Mouse (Mus musculus): ENCODE data around the gene Lrig1. TPM values are rescaled to one million over a fixed set of nuclear protein-coding genes. Genes with fewer than 3 reads are reported as not detected.
A peak's percentile ranks its signal among the peaks of the same experiment; 100 is the strongest.

Lrig1 gene
- polyA plus RNA-seq, 1 experiment from 2014 or later: 28.9 TPM

DNA sequence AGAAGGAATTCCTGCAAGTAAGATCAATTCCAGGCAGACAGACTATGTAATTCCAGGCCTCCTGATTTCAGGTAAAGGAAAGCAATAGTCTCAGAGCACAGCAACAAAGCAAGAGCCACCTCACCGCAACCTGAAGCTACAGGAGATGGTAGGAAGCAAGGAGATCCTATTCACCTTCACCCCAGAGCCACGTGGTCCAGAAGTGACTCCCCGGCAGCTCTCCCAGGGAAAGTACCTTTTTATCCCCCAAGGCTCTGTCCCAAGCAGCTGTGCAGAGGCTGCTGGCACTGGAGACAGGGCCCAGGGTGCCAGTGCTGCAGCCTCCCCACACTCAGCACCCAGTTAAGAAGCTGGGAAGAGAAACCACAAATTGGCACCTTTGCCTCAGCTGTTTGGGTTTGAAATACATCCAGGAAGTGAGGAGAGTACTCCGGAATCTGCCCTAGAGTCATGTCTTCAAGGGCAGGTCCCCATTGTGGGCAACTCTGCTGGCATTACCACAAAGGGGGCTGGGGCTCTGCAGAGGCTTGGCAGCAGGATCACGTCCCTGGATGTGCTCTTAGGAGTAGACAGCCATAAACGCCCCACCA, 53.6 kb downstream of the Lrig1 start:
- no peak overlapping the region for H3K4me3 ChIP-seq (replicated peaks)
- H3K9ac ChIP-seq: no peak overlapping the region
- peaks cover 54% of the 10 kb centered on the region for H3K4me1 ChIP-seq
- H3K27me3 ChIP-seq: no peaks in the 10 kb centered on the region
- peak overlapping the region; percentile 84 for H3K27ac ChIP-seq (replicated peaks)
- H3K9me3 ChIP-seq (replicated peaks): no peaks in the 10 kb centered on the region
- no peaks in the 10 kb centered on the region for H3K36me3 ChIP-seq
- ATAC-seq (ENCODE audit: insufficient number of reproducible peaks, low FRiP score, low TSS enrichment, low read depth): no peak; the same call in 1 of the 2 replicates
- H3K4me2 ChIP-seq (replicated peaks): no peak overlapping the region
- WGBS: 31% methylated on average over 6 of the region's 6 CpGs

DNA sequence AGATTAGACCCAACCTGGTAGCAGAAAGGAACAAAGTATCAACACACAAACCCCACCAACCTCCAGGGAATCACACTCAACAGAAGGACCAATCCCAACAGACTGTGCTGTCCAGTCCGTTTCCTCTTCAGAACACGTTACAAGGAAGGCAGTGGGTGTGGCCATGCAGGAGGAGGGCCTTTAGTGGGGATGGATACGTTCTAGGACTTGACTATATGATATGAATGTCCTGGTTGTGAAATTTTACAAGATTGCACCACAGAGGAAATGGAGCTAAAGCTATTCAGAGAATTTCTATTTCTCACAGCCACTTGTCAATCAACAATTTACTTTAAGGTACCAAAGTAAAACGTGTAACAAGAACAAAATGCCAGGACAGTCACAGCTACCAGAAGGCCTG, 54.2 kb downstream of the Lrig1 start:
- H3K9me3 ChIP-seq (replicated peaks): no peaks in the 10 kb centered on the region
- no peak overlapping the region for H3K9ac ChIP-seq
- peaks cover 54% of the 10 kb centered on the region for H3K4me1 ChIP-seq
- peak overlapping the region; percentile 84 for H3K27ac ChIP-seq (replicated peaks)
- H3K4me2 ChIP-seq (replicated peaks): no peak overlapping the region
- 30% methylated on average over 4 of the region's 4 CpGs for WGBS
- no peaks in the 10 kb centered on the region for H3K36me3 ChIP-seq
- H3K27me3 ChIP-seq: no peaks in the 10 kb centered on the region
- no peak overlapping the region for H3K4me3 ChIP-seq (replicated peaks)
- no peak for ATAC-seq (ENCODE audit: insufficient number of reproducible peaks, low FRiP score, low TSS enrichment, low read depth)

DNA sequence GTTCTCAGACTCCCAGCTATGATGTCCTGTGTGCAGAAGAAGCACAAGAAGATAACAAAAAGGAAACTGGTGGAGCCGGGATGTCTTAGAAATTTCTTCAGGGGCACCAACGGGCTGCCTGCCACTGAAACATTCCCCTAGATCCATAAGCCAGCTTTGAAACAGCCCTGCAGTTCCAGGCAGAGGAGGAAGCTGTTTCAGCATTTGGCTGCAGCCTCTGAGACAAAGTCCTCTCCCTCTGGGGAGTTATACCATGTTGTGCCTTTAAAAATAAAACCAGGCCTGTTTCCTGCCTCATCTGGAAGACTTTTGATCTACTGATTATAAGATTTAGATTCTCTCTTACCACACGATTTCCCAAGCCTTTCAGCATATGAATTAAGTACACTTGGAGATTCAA, 55.3 kb downstream of the Lrig1 start:
- Histone ChIP-seq H3K27me3 (no peaks in the 10 kb centered on the region), H3K9ac (no peak overlapping the region), H3K4me2 (replicated peaks) (no peak overlapping the region), H3K4me1 (peaks cover 62% of the 10 kb centered on the region), H3K27ac (replicated peaks) (peak overlapping the region; percentile 61), H3K9me3 (replicated peaks) (no peaks in the 10 kb centered on the region), H3K36me3 (no peaks in the 10 kb centered on the region), H3K4me3 (replicated peaks) (no peak overlapping the region)
- WGBS: 23% methylated on average over 3 of the region's 3 CpGs
- no peak for ATAC-seq (ENCODE audit: insufficient number of reproducible peaks, low FRiP score, low TSS enrichment, low read depth)

DNA sequence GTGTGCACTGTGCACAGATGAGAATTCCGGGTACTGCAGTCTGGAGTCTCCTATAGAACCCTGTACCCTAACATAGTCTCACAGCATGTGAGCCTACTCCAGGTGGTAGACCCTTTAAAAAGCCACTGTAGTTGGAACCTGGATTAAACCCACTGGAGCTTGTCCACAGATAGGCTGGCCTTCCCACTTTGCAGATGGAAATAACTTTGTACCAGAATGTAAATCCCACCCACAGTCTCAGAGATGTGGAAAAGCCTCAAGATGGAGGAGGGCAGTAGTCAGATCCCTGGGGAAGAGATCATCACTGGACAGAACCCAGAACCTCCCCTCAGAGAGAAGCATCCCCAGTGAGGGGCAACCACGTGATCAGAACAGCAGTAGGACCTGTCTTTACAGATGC, 56.0 kb downstream of the Lrig1 start:
- Histone ChIP-seq H3K27ac (replicated peaks) (no peak overlapping the region), H3K4me3 (replicated peaks) (no peak overlapping the region), H3K36me3 (no peaks in the 10 kb centered on the region), H3K4me2 (replicated peaks) (no peak overlapping the region), H3K27me3 (no peaks in the 10 kb centered on the region), H3K4me1 (peaks cover 61% of the 10 kb centered on the region), H3K9me3 (replicated peaks) (no peaks in the 10 kb centered on the region), H3K9ac (no peak overlapping the region)
- WGBS: 73% methylated on average over 2 of the region's 2 CpGs
- ATAC-seq (ENCODE audit: insufficient number of reproducible peaks, low FRiP score, low TSS enrichment, low read depth): no peak

DNA sequence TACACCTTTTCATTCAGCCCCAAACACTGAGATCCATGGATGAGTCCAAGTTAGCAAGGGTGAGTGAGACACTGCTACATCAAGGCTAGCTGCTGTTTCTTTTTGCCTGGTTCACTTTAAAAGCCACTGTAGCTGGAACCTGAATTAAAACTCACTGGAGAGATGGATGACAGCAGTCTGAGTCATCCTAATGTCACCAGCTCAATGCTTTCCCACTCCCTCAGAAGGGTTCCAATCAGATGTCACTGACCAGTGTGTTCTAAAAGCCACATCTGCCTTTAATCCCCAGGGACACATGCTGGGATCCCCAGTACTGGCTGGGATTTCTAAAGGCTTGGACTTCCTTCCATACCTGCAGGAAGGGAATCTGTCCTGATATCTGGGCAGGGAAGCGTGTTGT, 57.9 kb downstream of the Lrig1 start:
- 91% methylated on average over 1 of the region's 1 CpGs for WGBS
- Histone ChIP-seq H3K4me2 (replicated peaks) (no peak overlapping the region), H3K36me3 (no peaks in the 10 kb centered on the region; the same call in 1 of the 2 replicates), H3K4me3 (replicated peaks) (no peak overlapping the region), H3K4me1 (peaks cover 58% of the 10 kb centered on the region), H3K27ac (replicated peaks) (no peak overlapping the region), H3K9me3 (replicated peaks) (no peaks in the 10 kb centered on the region), H3K27me3 (no peaks in the 10 kb centered on the region), H3K9ac (no peak overlapping the region)
- ATAC-seq (ENCODE audit: insufficient number of reproducible peaks, low FRiP score, low TSS enrichment, low read depth): no peak

DNA sequence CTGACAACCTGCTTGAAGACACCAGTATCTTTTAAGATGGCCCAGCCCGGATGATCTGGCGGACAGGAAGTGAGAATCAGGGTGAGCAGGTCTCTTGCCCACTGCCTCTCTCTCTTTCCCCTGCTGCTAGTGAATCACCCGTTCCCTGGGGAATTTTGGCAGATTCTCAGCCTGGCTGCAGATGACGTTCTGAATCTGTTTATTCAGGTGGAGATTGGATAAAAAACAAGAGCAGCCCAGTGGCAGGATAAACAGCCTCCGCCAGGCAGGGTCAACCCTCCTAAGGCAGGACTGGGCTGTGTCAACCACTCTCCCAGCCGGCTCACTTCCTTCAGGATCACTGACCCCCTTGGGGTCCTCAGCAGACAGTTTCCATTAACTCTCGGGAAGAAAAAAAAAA, 59.7 kb downstream of the Lrig1 start:
- H3K27ac ChIP-seq (replicated peaks): 0 out of 2 replicates have a peak overlapping the region, but pooled peaks have one; percentile 4
- H3K27me3 ChIP-seq: no peaks in the 10 kb centered on the region
- no peak overlapping the region for H3K9ac ChIP-seq
- no peaks in the 10 kb centered on the region for H3K9me3 ChIP-seq (replicated peaks)
- ATAC-seq (ENCODE audit: insufficient number of reproducible peaks, low FRiP score, low TSS enrichment, low read depth): no peak
- 29% methylated on average over 7 of the region's 7 CpGs for WGBS
- no peak overlapping the region for H3K4me3 ChIP-seq (replicated peaks)
- H3K4me2 ChIP-seq (replicated peaks): no peak overlapping the region
- no peaks in the 10 kb centered on the region; the same call in 1 of the 2 replicates for H3K36me3 ChIP-seq
- H3K4me1 ChIP-seq: peaks cover 57% of the 10 kb centered on the region

DNA sequence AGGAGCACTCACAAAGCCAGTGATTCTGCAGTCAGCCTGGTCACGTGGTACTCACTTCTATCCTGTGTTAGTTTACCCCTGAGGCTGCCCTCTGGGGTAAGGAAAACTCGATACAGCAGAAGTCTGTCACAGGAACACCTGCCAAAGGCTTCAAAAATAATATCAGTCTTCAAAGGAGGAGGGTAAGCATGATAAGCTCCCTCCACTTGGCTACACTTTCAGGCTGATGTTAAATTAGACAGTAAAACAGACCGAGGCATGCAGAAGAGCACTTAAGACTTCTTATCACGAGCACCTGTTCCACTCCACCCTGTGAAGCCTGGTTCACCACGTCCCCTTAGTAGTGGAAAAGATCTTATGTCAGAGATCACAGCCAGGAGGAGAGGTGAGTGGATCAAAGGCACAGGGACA, 62.9 kb downstream of the Lrig1 start:
- Histone ChIP-seq H3K4me3 (replicated peaks) (no peak overlapping the region), H3K9me3 (replicated peaks) (no peaks in the 10 kb centered on the region), H3K27ac (replicated peaks) (no peak overlapping the region), H3K9ac (no peak overlapping the region), H3K4me2 (replicated peaks) (no peak overlapping the region), H3K4me1 (peaks cover 61% of the 10 kb centered on the region), H3K36me3 (no peaks in the 10 kb centered on the region; the same call in 1 of the 2 replicates), H3K27me3 (no peaks in the 10 kb centered on the region)
- ATAC-seq (ENCODE audit: insufficient number of reproducible peaks, low FRiP score, low TSS enrichment, low read depth): no peak
- WGBS: 37% methylated on average over 5 of the region's 5 CpGs

DNA sequence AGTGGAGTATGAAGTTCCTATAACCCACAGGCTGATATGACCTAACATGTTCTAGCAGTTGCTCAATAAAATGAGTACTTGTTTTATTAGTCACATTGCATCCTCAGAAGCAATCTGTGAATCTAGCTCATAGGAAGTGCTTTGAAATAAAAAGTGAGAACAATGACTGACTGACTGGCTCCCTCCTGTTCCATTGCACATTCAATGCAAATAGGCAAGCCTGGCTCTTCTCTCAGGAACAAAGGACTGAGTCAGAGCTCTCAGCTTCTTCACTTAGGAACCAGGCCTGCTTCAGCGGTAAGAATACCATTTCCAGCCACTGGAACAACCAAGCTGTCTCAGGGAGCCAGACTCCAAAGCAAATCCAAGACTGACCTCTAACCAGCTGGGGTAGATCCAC, 64.6 kb downstream of the Lrig1 start:
- H3K27me3 ChIP-seq: no peaks in the 10 kb centered on the region
- ATAC-seq (ENCODE audit: insufficient number of reproducible peaks, low FRiP score, low TSS enrichment, low read depth): no peak
- WGBS: 64% methylated on average over 1 of the region's 1 CpGs
- H3K4me2 ChIP-seq (replicated peaks): no peak overlapping the region
- no peaks in the 10 kb centered on the region; the same call in 1 of the 2 replicates for H3K36me3 ChIP-seq
- no peak overlapping the region for H3K9ac ChIP-seq
- peak overlapping the region; percentile 49; the same call in 1 of the 2 replicates for H3K27ac ChIP-seq (replicated peaks)
- no peak overlapping the region for H3K4me3 ChIP-seq (replicated peaks)
- peaks cover 73% of the 10 kb centered on the region for H3K4me1 ChIP-seq
- H3K9me3 ChIP-seq (replicated peaks): no peaks in the 10 kb centered on the region

DNA sequence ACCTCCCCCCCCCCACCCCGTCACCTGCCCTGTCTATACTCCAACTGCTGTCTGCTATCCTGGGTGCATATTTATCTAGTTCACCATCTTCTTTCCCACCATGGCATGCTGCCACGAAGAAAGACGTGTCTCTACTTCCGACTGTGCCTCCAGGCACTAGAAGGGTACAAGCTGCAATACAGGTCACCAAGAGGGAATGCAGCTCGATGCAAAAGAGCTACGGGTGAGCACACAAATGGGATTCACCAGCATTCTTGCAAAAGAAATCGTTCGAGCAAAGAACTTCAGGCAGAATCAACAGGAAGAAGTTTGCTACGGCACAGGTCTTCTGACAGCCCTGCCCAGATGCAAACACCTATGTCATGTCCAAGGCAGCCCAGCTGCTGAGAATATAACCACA, 65.2 kb downstream of the Lrig1 start:
- no peak overlapping the region for H3K4me2 ChIP-seq (replicated peaks)
- WGBS: 56% methylated on average over 9 of the region's 9 CpGs
- no peak for ATAC-seq (ENCODE audit: insufficient number of reproducible peaks, low FRiP score, low TSS enrichment, low read depth)
- H3K9me3 ChIP-seq (replicated peaks): no peaks in the 10 kb centered on the region
- no peak overlapping the region for H3K4me3 ChIP-seq (replicated peaks)
- H3K27ac ChIP-seq (replicated peaks): peak overlapping the region; percentile 49
- H3K9ac ChIP-seq: no peak overlapping the region
- H3K4me1 ChIP-seq: peaks cover 71% of the 10 kb centered on the region
- peaks cover 3% of the 10 kb centered on the region for H3K36me3 ChIP-seq
- no peaks in the 10 kb centered on the region for H3K27me3 ChIP-seq

DNA sequence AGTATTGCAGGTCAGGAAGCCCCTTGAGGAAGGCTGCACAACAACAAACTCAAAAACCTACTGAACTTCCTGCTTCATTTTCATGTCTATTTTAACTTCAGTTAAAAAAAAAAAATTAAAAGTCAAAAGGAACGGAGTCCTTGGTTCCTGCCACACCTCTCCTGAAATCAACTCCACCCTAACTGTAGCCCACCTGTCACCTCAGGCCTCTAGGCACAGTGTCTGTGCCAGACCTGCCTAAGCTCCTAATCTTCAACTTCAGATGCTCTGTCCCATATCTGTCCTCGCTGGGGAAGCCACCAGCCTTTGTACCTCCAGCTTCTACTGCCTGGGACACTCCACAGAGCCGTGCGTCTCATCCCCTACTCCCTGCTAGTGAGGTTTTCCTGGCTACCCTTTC, 65.7 kb downstream of the Lrig1 start:
- no peak for ATAC-seq (ENCODE audit: insufficient number of reproducible peaks, low FRiP score, low TSS enrichment, low read depth)
- Histone ChIP-seq H3K4me1 (peaks cover 68% of the 10 kb centered on the region), H3K4me3 (replicated peaks) (no peak overlapping the region), H3K36me3 (peaks cover 7% of the 10 kb centered on the region), H3K9me3 (replicated peaks) (no peaks in the 10 kb centered on the region), H3K9ac (no peak overlapping the region), H3K4me2 (replicated peaks) (no peak overlapping the region), H3K27ac (replicated peaks) (no peak overlapping the region; the same call in 1 of the 2 replicates), H3K27me3 (no peaks in the 10 kb centered on the region)
- 78% methylated on average over 4 of the region's 4 CpGs for WGBS

DNA sequence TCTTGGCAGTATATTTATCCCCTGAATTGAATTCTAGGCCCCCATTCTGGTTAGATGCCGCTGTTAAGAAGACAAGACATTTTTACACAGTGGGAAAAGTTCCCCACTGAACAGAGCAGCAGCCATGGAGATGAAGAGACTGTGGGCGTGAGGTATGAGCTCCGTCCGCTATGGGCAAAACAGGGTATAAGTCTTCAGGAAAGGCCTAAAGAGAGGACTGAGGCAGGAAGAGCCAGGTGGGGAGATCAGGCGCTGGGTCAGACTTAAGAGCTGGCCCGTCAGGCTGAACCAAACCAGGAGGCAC, 68.2 kb downstream of the Lrig1 start:
- peaks cover 13% of the 10 kb centered on the region; the same call in 1 of the 2 replicates for H3K36me3 ChIP-seq
- no peak overlapping the region for H3K4me2 ChIP-seq (replicated peaks)
- no peak overlapping the region for H3K4me3 ChIP-seq (replicated peaks)
- H3K27ac ChIP-seq (replicated peaks): peak overlapping the region; percentile 58; the same call in 1 of the 2 replicates
- no peaks in the 10 kb centered on the region for H3K9me3 ChIP-seq (replicated peaks)
- peaks cover 64% of the 10 kb centered on the region for H3K4me1 ChIP-seq
- no peak for ATAC-seq (ENCODE audit: insufficient number of reproducible peaks, low FRiP score, low TSS enrichment, low read depth)
- H3K27me3 ChIP-seq: no peaks in the 10 kb centered on the region
- no peak overlapping the region for H3K9ac ChIP-seq
- 83% methylated on average over 6 of the region's 6 CpGs for WGBS

DNA sequence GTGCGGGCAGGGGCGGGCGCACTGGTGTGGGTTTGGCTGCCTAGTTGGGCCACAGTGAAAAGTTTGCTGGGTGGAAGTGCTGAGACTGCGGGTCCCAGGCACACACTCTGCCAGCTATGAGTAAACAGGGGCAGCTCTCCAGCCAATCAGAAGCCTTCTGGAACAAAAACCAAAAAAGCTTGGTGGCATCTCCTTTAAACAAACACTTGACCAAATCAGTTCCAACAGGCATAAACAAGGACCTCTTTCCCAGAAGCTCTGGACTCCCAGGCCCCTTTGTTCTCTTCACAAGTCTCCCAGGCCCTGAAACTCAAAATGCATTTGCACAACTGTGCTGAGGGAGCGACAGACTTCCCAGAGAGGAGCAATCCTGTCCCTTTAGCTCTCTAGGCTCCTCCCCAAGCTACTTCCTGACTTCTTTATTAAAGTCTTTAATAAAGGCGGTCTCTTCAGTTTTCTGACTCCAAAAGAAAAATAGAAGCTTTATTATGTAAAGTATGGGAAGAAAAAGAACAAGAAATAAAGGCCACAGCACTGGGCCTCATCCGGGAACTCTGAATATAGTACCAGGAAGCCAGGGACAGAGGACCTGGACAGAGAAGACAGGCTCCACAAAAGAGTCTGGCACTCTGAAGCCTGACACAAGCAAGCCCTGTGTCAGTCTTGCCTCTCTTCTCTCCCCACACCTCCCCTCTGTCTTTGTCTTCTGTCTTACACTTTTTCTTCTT, 68.7 kb downstream of the Lrig1 start:
- Histone ChIP-seq H3K4me2 (replicated peaks) (no peak overlapping the region), H3K4me1 (peaks cover 63% of the 10 kb centered on the region), H3K36me3 (peaks cover 16% of the 10 kb centered on the region; the same call in 1 of the 2 replicates), H3K27me3 (no peaks in the 10 kb centered on the region), H3K9ac (no peak overlapping the region), H3K27ac (replicated peaks) (peak overlapping the region; percentile 58; the same call in 1 of the 2 replicates), H3K4me3 (replicated peaks) (no peak overlapping the region), H3K9me3 (replicated peaks) (no peaks in the 10 kb centered on the region)
- 66% methylated on average over 7 of the region's 7 CpGs for WGBS
- ATAC-seq (ENCODE audit: insufficient number of reproducible peaks, low FRiP score, low TSS enrichment, low read depth): no peak

Measured in embryonic facial prominence, embryonic 15.5 days (tissue).